Mouse (Mus musculus): Measurements from ENCODE around the gene Fbln2. TPM values are rescaled to one million over a fixed set of nuclear protein-coding genes. Genes with fewer than 3 reads are reported as not detected.
A peak's percentile ranks its signal among the peaks of the same experiment; 100 is the strongest.

Fbln2 gene
- total RNA-seq, 2 experiments from 2014 or later = 15.2 to 16.4 TPM

DNA sequence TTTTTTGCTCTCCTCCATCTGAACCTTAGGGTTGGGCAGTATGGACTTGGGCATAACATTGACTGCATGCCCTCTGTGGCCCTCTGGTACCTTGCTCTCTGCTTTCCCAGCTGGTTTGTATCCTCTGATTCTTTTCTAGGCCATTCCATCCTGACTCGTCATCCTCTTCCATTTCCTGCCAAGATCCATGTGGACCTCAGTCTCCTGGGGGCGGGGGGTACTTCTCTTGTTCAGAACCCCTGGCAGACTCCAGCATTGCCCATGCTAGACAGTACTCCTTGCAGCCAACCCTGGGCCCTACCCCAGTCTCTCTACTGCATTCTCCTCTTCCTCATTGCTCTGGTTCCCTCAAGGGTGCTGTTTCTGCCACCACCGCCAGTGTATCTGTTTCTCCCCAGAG lies 19.8 kb upstream of the Fbln2 start:
- DNase-seq (ENCODE audit: low spot score in 2 of 2) = no peak

DNA sequence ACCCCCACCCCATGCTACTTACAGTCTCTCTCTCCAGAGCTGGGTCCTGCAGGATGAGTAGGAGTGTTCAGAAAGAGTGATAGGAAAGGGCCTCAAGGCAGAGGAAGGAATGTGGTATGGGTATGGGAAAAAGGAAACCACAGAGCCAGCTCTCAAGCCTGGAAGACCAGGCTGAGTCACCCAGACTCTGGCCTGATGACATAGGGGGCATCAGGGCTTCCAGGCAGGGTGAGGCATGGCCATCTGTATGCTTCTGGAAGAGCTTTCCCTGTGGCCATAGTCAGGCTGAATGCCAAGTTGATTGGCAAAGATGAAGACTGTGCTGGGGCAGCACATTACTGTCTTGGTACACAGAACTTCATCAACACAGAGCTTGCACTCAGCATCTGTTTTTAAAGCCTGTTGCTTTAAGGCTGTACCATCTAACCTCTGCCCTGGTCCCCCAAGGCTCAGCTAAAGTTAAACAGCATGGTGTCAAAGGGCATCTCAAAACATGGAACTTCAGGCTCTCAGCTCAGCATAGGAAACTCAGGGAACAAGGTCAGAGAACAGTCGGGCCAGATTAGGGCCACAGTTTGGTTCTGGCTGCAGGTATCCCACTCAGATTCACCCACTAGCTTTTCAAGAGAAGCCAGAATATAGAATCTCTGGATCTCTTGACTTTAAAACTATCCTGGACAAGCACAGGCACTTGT lies 19.3 kb upstream of the Fbln2 start:
- DNase-seq (ENCODE audit: low spot score in 2 of 2) = no peak

DNA sequence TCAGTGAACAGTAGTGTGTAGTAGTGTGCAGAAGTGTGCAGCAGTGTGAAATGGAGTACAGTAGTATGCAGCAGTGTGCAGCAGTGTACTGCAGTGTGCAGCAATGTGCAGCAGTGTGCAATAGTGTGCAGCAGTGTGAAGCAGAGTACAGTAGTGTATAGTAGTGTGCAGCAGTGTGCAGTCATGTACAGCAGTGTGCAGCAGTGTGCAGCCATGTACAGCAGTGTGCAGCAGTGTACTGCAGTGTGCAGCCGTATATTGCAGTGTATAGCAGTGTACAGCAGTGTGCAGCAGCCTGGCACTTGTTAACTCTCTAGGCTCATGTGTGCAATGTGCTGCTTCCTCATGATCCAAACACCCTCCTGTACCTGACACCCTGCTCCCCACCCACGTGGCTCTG lies 13.8 kb upstream of the Fbln2 start:
- no peak for DNase-seq (ENCODE audit: low spot score in 2 of 2)

DNA sequence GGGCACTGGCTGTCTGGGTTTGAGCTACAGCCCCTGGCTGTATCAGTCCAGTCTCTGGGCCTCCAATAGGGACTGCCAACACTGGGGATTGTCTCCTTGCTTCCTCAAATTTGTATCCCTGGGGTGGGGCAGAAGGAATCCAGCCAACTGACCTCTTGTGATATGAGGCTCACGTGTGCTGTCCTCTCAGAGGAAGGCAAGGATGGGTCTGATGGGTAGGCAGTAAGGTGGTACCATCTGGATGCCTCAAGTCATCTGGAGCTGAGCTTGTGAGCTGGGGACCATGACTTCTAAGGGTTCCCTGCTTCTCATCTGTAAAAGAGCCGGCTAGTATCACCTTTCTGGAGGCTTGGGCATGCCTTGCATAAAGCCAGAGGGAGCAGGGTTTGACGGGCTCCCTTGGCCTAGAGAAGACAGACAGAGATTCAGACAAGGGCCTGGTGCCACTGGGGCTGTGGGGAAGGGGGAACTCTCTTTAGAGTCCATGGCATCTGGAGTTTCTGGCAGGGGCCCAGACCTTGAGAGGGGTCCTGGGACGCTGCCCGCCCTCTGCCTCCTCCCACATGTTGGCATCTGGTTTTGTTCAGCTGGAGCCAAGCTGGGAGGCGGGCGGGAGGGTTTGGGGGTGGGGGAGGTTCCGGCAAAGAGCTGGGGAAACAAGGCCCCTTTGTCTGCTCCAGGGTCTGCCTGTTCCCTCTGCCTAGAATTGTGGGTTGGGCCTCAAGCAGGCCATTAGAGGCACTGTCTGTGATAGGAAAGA lies 11.6 kb upstream of the Fbln2 start:
- DNase-seq (ENCODE audit: low spot score in 2 of 2) = peak; percentile 78 to 83

DNA sequence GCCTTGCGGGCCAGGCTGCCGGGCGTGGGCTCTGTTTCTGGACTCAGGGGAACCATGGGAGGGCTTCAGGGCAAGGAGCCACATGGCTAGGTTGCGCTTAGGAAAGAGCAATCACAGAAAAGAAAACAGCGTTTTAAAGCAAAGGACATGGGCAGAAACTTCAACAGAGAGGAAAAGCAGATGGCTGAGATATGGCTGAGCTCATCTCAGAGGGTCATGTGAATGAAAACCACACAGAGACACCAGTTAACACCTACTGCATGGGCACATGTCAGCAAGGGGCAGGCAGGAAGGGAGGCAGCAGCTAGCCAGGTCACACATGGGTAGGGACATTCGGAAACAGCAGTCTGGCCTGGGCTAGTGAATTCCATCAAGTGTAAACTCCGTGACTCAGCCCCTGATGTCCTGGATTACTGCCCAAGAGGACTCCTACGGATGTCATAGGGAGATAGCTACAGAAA lies 10.3 kb upstream of the Fbln2 start:
- no peak for DNase-seq (ENCODE audit: low spot score in 2 of 2)

DNA sequence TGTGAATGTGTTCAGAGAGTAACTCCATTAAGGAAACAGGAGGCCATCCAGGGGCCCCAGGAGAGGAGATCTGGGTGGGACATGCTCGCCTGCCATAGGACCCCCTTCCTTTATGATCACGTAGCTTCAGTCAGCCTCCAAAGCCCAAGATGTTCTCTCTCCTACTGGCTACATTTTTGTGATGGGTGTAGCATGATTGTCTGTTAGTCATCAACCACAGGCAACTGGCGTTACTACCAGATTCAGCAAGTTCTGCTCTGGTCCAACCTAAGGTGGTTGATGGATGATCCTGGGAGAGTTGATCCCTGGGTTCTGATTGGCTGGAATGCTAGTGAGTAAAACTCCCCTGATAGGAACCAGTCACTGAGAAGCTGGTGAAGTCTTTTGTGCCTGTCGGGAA lies 9.7 kb upstream of the Fbln2 start:
- no peak for DNase-seq (ENCODE audit: low spot score in 2 of 2)

DNA sequence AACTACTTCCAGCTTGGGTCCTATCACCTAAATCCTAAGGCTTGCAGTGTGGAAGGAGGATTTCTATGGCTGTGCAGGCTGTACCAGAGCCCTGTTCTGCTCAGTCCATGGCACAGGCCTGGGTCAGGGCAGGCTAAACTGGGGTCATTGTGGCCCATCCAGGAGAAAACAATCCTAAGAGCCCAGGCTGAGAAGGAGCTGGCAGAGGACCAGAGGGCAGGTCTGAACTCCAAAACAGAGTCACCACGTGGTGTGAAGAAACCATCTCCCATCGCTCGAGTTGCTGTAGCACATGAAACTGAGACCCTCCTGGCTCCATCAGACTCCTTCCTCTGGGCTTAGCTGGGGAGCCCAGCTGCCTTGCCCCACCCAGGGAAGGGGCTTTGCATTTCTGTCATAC lies 6.9 kb upstream of the Fbln2 start:
- DNase-seq (ENCODE audit: low spot score in 2 of 2) = no peak

DNA sequence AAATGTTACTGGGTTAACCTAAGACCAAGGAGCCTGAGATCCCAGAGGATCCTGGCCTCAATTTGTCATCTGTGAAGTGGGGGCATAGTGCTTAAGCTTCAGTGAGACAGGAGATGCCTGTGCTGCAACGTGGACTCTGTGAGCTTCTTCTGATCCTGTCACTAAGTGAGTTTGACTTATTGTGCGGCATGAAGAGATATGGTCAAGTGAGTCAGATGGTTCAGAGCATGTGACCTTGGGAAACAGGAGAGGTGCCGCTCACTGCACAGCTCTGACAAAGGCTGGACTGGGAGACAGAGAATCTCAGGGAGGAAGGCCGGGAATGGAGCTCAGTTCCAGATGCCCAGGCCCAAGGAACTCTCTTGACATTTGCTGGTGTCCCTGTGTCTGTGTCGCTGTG lies 6.5 kb upstream of the Fbln2 start:
- no peak for DNase-seq (ENCODE audit: low spot score in 2 of 2)

DNA sequence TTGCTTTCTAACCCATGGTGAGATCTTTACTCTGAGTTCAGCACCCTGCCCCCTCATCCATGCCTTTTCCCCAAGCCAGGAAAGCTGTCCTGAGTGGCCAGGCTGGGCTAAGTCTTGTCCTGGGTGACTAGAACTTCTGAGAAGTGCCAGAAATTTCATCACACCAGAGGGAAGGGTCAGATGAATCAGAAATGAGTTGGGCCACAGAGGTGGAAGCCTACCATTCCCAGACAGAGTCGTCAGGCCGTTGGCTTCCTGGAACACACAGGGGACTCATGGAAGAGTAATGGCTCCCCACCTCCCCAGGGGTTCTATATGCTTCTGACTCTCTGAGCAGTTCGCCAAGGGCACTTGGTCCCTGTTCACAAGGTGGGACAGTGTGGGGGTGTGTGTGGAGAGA lies 4.8 kb upstream of the Fbln2 start:
- no peak for DNase-seq (ENCODE audit: low spot score in 2 of 2)

DNA sequence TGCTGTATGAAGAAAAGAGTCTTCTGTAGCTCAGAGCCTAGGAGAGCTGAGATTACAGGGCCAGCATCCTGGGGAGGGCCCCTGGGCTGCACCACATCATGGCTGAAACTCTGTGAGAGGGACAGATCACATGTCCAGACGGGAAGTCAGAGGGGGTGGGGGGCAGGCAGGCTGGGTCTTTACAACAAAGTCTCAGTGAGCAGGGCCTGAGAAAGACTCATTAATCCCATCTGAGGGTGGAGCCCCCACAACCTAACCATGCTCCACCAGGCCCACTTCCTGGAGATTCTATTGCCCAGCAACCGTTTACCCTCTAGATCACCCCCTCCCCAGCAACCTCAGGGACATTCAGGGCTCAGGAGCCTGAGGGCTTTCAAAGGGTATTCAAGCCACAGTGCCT lies 2.5 kb upstream of the Fbln2 start:
- no peak for DNase-seq (ENCODE audit: low spot score in 2 of 2)

DNA sequence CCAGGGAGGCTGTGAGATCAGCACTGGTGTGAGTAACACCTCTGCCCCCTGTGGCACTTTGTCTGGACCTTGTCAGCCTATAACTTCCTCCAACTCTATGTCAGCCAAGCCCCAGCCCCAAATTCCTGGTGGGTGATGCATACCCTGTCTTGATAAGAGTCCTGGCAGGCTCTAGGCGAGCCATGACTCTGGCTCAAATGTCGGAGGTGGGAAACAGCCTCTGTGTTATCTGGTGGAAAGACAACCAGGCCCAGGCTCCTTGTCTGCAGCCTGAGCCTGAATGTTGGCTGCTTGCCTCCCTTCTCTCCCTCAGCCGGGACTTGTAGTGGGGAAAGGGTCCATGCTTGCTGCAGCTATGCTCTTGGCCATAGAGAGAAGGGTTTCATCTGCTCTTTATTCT lies 1.4 kb upstream of the Fbln2 start:
- no peak for DNase-seq (ENCODE audit: low spot score in 2 of 2)

DNA sequence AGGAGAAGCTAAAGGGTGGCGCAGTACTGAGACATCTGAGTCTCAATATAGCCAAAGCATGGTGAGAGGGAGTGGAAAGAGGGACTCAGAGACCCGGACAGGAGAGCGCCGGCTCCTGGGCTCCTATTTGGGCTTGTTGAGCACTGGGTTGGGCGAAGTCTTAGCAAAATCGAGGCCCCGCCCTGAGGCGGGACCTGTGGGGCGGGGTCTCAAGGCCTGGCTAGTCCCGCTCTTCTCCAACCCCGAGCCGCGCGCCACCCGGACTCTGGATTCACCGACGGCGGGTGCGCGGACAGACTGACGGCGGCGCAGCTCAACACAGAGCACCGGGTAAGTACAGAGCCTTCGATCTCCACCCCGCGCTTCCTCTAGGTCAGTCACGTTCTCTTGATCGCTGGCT lies 316 bp downstream of the Fbln2 start:
- DNase-seq (ENCODE audit: low spot score in 2 of 2) = peak in 1 of 2 experiments; percentile 60

DNA sequence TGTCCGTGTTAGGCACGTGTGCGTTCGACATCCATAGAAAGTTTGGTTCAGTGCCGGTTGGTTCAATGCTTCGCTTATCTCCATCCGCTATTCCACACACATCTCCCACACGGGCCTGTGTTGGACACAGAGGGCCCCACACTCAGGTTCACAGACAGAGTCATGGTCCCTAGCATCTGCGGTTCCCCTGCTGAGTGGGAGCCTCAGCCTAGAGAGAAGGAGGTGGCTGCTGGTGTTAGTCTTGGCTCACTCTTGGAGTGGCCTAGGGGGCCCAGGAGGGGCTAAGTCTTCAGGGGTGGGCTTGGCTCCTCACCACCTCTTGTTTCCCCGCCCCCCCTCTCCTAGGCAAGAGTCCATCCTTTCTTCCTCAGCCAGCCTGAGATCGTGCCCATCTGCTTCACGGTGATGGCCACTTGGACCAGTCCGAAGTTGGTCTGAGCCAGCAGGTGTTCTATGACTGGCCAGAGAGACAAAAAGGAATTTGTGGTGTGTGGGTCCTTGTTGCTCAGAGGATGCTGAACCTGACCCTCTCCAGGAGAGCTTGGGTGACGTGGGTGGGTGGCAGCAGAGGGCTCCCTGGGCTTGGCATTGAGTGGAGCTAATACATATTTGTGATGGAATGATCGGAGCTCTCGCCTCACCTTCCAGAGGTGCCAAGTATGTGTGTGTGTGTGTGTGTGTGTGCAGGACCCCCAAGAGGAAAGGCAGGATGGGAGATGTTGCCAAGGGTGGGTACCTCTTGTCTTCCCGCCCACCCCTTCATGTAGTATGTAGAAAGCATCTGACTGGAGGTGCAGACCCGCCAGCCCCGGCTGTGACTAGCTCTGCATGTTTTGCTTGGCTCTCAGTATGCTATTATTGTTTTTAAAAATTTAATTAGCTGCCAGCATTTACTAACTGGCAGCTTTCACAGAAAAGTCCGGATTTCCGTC lies 1.3 kb downstream of the Fbln2 start:
- no peak for DNase-seq (ENCODE audit: low spot score in 2 of 2)

DNA sequence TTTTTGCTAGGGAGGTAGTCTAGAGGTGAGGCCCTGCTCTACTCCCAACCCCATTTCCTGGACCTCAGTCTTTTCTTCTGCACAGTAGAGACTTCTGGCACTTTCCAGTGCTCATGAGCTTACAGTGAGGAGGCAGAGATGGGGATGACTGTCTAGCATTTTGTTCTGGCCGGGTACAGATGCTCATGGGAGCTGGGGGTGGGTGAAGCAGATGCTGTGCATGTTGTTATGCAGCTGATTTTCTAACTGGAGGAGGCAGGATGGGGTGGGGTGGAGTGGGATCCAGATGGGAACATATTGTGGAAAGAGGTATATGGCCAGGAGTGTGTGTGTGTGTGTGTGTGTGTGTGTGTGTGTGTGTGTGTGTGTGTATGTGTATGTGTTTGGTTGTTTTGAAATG lies 3.2 kb downstream of the Fbln2 start:
- DNase-seq (ENCODE audit: low spot score in 2 of 2) = no peak

DNA sequence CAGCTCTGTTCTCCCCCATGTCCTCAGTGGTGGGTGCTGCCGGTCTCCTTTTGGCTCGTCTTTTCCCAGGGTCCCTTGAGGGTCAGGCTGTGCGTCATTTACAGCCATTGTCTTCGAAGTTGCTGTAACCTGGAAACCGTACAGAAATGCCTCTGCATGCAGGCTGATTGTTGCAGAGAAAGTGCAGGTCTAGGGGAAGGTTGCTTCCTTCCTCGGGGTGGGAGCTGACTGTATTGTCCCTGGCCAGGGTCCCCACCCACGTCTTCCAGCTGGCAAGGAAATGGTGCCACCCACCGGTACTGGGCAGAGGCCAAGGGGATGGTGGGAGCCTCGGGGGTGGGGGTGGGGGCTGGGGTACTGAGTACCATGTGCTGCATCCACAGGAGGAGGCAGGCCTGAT lies 6.2 kb downstream of the Fbln2 start:
- DNase-seq (ENCODE audit: low spot score in 2 of 2) = no peak

DNA sequence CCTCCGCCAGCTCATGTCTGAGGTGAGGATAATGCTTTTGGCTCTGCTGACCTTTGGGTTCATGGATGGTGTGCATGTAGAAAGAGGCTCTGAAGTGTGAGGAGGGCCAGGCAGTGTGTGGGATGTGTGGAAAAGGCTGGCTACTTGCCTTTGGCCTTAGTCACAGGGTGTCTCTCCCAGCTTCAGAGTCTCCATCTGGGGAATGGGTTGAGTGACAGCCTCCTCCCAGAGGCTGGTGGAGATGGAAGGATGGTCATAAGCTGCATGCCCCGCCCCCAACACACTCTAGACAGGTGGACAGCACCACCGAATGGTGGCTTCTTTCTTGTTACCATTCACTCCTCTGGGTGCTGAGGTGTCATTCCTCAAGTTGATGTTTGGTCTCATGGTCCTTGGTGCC lies 6.6 kb downstream of the Fbln2 start:
- DNase-seq (ENCODE audit: low spot score in 2 of 2) = no peak

DNA sequence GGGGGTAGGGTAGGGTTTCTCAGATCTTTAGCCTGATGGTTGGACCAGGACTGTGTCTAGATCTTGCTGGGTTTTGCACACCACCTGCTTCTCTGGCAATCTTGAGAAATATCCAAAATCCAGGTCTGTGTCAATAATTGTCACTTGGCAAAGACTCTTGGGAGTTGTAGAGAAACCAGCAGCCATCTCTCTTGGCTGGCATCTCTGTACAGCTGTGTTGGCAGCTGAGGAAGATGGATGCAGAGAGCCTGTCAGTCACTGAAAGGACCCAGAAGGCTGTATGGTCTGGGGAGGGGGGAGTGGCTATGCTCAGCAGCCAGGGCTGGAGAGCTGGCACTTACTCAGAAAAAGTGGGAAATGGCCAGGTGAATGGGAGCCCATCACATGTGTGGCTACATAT lies 7.8 kb downstream of the Fbln2 start:
- no peak for DNase-seq (ENCODE audit: low spot score in 2 of 2)

DNA sequence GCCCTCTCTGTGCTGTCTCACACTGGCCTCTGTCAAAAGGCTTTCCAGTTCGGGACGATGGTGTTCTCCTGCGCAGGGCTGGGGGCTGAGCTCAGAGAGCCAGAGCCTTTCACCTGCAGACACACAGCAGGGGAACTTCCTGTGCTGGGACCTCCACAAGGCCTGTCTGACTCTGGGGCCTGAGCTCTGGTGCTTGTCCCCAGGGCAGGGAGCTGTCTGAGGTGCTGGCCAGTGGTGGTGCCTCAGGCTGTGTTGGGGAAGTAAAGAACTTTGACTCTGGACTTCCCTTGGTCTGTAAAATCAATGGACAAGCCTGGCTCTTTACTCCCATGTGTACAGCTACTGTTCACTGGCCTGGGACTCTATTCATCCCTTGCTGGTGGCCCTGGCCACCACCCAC lies 8.8 kb downstream of the Fbln2 start:
- no peak for DNase-seq (ENCODE audit: low spot score in 2 of 2)

DNA sequence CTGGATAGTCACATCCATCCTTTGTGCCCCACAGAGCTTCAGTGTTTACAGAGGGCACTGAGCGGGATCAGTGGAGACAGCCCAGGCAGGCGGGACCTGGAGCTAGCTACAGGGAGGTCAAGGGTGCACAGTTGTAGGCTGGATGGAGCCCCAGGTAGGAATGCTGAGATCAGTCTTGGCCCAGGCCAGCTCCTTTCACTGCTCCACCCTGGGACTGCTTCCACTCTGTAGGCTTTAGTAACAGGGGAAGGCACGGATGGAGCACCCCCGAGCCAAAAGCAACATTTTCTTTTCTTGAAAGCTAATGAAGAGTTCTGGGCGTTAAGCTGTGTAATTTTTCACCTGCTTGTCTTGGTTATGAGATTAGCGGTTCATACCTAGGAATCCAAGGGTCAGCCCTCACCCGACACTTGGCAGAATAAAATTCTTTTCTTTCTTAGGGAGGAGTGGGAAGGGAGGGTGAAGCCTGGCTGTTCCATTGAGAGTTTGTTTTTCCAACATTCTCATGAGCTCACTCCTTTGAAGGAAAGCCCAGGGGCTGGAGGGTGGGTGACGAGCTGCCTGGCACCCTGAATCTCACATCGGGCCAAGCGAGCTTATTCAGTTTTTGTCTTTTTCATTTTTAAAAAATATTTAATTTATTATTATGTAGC lies 10.6 kb downstream of the Fbln2 start:
- no peak for DNase-seq (ENCODE audit: low spot score in 2 of 2)

DNA sequence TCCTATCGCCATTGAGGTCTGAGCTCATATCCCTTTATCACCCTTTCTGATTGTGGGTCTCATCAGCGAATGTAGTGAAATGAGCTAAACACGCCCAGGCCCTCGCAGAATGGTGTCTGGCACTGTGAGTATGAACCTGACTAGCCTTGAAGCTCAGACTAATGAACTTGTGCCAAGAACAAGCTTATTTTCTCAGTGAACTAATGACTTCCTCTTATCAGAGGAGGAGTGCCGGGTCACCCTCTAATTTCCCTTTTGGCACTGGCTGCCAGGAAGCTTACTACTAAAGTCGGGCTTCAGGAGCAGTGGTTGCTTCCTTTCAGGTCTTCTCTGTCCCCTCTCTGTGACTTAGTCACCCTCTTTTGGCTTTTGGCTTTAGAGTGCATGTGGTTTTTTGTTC lies 12.7 kb downstream of the Fbln2 start:
- DNase-seq (ENCODE audit: low spot score in 2 of 2) = no peak

DNA sequence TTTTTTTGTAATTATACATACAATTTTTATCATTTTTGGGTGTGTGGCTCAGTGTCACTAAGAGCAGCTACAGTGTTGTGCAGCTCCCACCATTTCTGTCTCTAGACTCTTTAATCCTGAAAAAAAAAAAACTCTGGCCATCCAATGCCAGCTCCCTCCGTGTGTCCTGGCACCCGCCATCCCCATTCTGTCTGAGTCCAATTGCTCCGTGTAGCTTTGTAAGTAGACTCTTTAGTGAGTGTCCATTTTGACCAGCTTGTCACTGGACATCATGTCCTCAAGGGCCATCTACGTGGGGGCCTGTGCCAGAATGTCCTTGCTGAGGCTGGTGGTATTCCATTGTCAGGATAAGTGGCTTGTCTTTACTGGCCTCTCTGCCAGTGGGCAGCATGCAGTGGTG lies 13.1 kb downstream of the Fbln2 start:
- no peak for DNase-seq (ENCODE audit: low spot score in 2 of 2)
